Mouse (Mus musculus) cerebellum, postnatal 14 days (tissue): ENCODE data around the gene Dnah3.
A peak's percentile ranks its signal among the peaks of the same experiment; 100 is the strongest.

Experiments used
- DNase-seq, 2 experiments: peaks; one replicate each; pipeline ENCODE4 v3.0.0; 2021; ENCODE audit warnings: mixed read lengths in 2 of 2

Dnah3 gene

DNA sequence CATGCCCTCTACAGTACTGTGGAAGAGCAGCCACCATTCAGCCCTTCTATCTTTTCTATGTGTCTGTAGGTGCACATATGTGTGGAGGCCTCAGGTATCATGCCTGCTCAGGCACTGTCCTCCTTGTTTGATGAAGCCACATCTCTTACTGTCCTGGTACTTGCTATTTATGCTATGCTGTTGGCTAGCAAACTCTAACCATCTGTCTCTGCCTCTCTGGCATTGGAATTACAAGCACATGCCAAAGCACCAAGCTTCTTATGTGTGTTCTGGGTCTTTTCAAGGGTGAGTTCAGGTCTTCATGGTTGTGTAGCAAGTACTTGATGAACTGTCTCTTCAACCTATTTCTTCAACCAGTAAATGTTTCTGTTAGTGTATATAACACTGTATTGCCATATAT is 158.8 kb downstream of the Dnah3 start:
- DNase-seq, result peak; percentile 44 to 71

DNA sequence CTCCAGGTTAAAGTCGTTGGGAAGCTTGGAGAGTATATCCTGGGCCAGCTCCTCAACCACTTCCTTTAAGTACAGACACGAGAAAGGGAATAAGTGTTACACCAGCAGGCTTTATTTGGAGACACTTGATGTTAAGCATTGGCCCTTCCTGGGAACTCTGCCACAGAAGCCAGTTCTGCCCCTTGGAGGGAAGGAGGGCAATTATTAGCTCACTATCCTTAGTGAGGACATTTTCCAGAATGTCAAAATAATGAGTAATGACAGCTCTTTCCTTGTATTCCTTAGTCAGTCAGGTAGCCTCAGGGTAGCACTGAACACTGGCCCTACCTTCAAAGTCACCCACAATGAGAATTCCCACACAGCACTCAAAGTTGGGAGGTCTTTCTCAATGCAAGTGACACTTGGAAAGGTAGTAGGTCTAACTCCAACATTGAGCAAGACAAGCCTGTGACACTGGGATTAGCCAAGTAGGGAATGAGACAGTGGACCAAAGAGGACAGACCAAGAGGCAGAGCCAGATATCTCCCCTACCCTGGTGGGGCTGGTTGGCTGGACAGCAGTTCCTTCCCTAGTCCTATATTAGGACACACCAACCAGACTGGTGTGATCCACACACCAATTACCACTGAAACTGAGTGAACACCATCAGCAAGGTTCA is 166.2 kb downstream of the Dnah3 start:
- DNase-seq, result no peak

DNA sequence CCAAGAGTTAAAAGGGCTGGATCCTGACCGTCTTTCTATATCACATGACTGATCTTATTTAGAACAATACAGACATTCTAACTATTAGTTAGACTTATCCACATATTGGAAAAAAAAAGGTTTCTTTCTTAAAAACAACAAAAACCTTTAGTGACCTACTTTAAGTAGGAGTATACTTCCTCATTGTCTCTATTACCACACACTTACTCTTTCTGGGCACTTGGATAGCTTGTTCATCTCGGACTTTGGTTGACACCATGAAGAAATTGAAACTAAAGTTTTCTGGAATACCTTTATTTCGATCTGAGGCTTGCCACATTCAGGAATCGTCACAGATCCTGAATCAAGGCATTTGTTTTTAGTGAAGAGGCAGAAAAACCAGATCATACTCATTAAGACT is 174.0 kb downstream of the Dnah3 start:
- no peak for DNase-seq

DNA sequence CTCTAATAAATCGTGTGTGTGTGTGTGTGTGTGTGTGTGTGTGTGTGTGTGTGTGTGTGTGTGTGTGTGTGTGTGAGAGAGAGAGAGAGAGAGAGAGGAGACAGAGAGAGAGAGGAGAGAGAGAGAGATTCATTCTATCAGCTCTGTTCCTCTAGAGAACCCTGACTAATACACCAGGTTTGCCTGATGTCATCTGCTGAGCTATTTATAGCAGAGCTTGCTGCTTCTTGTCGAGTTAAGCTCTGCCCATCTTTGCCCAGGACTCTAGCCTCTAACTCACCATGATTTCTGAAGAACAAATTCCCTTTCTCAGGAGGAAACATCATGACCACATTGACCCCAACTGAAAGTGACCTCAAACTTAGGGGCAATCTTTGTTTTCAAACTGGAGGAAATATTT is 174.6 kb downstream of the Dnah3 start:
- DNase-seq, result peak; percentile 26 to 53

DNA sequence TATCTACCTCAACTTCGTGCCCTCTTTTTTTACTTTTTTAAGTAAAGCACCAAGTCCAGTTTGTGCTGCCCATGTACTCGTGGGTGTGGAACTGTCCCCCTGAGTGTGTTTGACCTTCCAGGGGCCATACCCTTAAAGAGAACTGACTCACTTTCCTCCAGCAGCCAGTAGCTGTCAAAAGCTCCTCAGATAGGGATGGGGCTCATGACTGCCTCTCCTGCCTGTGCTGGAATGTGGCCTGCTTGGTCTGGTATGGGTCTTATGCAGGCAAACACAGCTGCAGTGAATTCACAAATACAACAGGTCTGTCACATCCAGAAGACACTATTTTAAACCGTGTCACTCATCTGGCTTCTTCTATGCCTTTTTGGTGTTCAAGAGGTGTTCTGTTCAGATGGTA is 183.4 kb downstream of the Dnah3 start:
- no peak for DNase-seq

DNA sequence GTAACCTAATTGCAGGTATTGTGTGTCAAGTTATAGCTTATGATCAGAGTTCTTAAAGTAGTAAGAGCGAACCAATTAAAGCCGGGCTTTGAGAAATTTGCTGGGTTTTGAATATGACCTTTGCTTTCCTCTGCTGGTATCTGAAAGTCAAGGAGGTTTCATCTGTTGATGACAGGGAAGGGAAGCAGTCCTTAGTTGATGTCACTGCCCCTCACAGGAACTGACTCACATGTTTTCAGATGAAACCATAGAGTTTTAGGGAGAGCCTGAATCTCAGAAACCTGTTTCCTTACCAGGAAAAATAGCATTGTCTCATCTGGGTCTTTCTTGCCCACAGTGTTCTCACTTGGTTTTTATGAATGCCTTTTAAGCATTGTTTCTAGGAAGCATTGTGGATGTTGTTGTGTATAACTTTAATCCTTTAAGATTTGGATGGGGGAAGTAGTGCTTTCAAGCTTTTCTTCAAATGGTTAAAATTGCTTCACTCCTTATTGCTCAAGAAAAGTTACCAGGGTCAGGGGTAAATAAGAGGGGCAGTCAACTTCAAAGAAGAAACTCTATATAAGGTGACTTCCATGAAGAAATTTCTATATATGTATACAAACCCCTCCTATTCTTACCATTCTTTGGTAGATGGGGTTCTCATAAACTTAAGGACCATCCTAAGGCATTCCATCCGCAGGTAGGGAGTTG is 188.4 kb downstream of the Dnah3 start:
- no peak for DNase-seq

DNA sequence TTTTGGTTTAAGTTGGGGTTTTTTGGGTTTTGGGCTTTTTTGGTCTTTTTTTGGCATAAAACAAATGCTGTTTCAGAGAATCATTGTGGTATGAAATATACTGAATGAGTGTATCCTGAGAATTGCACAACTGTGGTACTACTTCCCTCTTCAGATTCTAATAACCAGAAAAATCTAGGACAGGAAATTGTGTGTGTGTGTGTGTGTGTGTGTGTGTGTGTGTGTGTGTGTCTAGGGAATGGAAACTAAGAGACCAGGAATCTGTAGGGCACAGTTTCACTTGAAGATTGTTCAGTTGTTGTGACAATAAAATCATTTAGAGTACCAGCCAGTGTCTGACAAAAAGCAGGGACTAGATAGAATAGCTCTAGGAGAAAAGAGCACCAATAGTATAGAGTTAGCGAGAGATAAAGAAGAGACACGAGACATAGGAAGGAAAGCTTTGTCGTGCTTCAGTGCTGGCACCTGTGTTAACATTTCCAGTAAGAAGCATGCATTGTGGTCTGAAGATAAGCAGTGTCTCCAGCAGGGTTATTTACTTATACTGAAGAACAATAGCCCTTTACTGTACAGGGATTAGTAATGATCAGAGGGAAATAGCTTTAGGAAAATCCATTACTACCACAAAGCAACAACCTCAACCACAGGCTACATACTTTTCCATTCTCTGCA is 195.6 kb downstream of the Dnah3 start:
- DNase-seq, result no peak

DNA sequence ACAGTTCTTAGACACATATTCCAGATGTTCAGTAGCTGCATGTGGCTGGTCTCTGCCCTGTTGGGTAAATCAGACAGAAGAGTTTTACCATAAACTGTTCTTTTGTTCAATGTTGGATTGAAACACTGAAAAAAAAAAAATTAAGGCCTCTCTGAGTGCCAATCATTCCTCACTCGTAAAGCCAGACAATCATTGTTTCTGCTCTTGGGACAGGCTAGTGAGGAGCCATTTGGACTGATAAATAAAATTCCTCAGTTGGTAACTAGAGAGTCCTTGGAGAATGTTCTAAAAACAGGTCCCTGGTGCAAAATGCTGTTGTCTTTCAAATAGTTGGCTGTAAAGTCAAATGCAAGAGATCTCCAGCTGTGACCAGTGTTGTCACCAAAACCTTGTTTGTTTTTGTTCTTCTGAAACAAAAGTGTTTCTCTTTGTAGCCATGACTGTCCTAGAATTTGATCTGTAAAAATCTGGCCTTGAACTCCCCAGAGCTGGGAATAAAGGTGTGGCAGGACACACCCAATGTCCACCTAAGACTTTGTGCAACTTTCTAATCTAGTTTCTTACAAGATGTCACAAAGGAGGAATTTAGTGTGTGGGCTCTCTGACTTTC is 196.7 kb downstream of the Dnah3 start:
- no peak for DNase-seq

DNA sequence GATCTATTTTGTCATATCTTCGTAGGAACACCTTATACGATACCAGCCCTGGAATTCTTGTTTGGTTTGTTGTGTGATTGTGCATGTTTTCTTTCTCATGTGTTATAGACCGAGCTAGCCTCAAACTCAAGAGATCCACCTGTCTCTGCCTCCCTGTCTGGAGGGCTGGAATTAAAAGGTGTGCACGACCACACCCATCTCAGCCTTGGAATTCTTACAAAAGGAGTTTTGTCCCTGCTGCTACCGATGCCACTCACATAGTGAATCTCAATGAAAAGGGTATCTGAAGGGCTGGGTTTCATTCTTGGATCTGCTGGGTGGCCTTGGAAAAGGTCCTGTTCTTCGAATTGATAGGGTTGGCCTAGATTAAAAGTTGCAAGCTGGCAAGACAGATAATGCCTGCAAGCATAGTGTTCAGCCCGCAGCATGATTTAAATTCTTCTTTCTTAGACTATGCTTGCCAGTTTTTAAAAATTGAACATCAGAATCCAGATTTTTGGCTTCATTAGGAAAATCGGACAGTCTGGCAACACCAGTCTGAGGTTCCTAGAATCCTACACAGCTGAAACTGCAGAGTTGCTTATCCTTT is 197.5 kb downstream of the Dnah3 start:
- DNase-seq, result no peak

DNA sequence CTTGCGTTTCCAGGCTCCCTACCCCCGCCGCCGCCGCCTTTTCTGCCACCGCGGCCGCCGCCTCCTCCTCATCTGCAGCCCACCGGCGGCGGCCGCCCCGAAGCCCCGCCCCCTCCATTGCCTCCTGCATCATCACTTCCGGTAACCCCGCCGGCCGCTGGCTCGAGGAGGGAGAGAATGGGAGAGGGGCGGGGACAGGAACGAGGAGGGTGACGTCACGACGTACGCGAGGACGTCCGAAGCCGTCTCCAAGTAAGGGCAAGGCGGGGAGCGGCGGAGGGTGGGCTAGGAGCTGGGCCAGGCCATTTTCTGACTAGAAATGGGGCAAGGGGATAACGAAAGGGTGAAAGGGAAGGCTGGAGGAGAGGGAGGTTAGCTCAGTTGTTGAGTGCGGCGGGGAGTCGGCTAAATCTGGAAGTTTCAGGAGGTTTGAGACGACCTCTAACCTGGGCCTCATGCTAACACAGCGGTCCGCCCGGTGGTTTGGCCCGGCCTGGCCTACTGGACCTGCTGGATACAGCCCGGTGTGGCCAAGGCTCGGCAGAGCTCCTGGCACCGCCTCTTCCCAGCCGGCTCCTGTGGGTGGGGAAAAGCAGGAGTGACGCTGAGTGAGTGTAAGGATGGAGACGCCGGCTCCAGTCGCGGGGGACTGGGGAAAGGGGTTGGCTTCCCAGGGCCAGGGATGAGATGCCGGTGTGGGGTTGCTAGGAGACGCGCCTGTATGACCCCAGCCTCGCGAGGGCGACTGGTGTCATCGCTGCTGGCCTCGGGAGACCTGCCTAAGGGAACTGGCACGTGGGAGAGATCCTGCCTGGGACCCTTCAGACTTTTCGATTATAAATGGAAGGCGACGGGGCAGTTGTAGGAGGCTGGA is 199.2 kb downstream of the Dnah3 start, which contains the start of the genes Lyrm1 and Dcun1d3:
TSS of gene Lyrm1 (plus strand) at position 223 of the 874 bp plus-strand sequence.
TSS of gene Dcun1d3 (minus strand) at position 660 of the 874 bp plus-strand sequence.
- DNase-seq, result peak; percentile 99

DNA sequence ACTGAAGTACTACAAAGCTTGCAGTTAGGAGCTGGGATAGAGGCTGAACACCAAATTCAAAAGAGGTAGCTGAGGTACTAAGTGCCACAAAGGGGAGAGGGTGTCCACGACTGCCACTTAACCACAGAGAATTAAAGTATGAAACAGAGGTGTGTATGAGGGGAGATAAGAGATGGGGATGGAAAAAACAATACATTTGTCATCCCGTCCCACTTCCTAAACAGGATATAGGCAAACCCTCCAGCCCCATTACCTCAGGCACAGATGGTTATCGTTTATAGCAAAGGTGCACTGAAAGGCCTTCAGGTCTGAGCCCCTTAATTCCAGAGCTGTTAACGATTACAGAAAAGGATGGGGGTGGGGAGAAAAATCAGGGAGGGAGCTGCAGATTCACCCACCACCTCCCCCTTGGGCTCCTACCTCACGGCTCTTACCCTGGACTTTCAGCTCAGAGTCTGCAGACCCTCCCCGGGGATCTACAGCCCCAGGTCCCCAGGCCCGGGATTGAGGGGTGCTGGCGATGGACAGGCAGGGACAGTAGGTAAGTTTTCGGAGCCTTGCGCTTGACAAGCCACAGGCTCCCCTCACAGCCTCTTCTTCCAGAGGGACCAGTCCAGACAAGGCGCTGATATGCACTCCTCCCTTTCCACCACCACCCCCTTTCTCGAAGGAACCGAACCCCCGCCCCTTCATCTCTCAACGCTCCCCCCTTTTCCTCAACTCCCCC is 200.1 kb downstream of the Dnah3 start:
- DNase-seq, result no peak

DNA sequence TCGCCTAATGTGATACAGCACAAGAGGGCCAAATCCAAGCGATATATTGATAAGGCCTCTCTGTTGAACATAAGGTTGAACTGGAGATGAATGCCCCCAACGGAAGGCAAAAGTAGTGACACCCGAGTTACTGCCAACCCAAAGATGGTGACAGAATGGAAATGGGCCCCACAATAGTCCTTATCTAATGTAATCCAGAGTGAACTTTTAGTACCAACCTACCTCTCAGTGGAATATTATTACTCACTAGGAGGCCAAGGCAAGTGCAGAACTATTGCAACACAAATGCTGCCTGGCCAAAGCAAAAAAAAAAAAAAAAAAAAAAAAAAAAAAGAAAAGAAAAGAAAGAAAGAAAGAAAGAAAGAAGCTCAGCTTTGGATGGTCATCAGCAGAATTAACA is 202.3 kb downstream of the Dnah3 start:
- no peak for DNase-seq

DNA sequence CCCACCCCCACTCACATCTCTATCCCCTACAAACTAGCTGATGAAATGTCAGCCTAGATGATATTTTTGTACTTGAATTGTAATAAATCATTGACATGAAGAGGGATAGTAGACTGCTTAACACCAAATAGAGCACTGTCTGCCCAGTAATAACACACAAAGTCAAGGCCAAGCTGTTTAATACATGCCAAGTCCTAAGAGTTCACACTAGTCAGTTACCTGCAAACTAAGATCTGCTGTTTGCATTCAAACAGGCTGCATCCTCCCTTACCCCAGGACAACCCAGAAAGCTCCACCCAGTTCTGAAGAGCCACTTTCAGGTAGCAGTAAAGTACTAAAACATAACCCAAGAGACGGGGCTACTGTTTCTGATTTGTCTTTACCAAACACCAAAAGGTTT is 202.9 kb downstream of the Dnah3 start:
- no peak for DNase-seq

DNA sequence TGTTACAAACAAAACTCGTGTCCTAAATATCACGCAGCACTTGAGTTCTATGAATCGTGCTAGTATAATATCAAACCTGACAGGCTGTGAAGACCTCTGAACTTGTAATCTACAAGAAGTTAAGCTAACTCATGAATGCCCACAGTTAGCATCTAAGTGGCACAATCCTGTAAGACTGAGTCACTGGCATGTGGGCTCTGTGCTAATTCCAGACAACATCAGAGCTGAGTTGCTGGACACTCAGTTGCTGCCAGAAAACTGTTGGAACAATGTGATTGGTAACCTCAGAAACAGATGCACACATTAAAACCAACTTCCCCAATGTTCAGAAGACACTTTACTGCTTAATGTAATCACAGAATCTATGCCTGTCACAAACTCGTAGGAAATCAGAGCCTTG is 207.2 kb downstream of the Dnah3 start:
- DNase-seq, result no peak

DNA sequence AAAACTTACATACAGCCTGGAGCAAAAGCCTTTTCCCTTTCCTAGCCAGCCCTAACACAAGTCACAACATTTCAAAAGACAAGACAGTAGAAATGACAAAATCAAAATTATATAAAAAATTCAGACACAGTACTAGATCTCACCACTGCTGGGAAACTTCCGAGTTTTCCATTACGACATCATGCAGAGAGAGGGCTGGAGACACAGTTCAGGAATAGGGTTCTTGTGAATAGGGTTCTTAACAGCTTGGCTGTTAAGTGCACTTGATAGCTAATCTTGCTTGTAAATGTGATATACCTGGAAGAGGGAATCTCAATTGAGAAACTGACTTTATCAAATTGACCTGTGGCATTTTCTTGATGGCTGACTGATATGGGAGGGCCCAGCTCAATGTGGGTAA is 213.9 kb downstream of the Dnah3 start:
- no peak for DNase-seq

DNA sequence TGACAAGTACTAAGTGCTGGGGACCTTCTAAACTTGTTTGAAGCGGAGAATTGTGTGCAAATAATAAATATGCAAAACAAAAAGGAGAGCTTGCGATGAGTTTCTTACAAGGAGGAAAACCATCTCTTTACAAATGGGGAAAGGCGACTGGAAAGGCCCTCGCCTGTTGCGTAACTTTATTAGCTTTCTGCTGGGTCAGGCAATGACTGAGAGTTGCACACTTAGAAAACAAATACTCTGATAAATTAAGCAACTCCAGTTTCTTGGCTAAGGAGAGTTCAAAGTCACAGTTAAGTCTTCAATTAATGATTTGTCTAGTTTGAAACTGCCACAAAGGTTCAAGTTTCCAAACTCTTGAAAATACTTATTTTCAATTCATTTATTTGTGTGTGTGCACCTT is 214.7 kb downstream of the Dnah3 start:
- no peak for DNase-seq

DNA sequence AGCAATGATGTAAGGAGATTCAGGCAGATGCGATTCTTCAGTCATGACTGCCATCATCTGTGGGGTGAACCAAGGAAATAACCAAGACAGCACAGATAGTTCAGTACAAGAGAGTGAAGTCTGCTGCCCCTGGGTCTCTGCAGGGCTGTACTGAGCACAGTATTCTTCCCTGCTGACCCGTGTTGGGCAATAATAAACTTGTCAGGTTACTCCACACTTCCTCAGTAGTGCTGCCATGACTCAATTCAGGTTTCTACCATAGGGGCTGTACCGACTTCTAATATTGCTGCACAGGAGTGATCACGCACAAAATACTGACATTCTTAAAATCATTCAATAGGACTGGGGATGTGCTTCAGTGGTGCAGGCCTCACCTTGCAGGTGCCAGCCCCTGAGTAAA is 215.9 kb downstream of the Dnah3 start:
- DNase-seq, result no peak

DNA sequence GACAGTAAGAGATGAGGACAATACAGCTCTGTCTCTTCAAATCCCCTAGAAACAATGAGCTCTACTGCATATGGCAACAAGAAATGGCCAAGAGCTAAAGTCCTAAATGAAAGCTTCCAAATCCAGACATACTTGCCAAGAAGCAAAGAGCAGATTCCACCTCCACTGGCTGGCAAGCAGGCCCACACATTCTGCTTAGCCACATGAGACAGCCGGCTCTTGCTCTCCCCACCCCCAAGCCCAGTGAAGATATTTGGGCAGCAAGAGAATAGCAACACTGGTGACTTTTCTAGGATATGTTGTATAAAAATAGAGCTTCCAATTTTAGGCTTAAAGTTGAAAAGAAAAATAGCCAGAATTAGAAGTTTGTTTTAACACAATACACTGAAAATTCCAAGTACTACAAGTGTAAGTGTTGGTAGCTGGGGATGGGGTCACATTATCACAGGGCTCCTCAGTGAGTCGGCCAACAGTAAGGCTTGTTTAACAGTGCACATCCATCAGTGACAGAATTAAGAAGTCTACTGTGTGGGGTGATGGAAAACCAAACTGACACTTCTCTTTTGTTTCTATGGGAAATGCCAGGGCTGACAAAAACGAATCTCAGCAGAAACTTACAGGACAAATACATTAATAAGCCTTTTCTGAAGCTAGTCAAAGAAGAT is 219.2 kb downstream of the Dnah3 start:
- DNase-seq, result peak; percentile 66 to 73

DNA sequence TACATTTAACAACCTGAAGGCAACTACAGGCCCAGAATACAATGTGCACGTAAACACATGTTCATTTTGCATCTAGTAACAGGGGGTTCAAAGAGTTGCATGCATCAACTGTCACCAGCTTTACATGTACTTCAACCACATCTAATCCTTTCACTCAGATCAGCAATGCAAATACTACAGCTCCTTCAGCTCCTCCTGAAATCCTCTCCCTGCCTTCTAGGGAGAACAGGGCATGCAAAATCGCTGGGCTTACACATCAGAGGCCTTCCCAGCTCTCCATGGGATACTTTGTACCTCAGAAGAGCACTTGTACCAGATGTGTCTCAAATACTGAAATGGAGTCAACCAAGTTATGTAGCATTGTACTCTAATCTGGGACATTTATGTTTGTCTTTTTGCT is 222.0 kb downstream of the Dnah3 start:
- no peak for DNase-seq
